Mouse (Mus musculus) embryonic facial prominence, embryonic 10.5 days (tissue): ENCODE data around the gene Plekhm1. TPM values are rescaled to one million over a fixed set of nuclear protein-coding genes. Genes with fewer than 3 reads are reported as not detected.

ENCODE experiments used
- DNase-seq: peaks from one replicate; pipeline ENCODE4 v3.0.0-alpha.2; 2017; ENCODE audit warnings: low spot score
- H3K27ac ChIP-seq: fragments of 300-500 bp; sonication (generic); replicated peaks from 2 replicates; pipeline ENCODE4 v1.5.1; 2016; ENCODE audit warnings: mild to moderate bottlenecking
- H3K27me3 ChIP-seq: fragments of 300-500 bp; sonication (generic); replicated peaks from 2 replicates; pipeline ENCODE4 v1.6.1; 2016; ENCODE audit warnings: low read depth, mild to moderate bottlenecking; ENCODE audit not compliant: poor library complexity, severe bottlenecking
- H3K36me3 ChIP-seq: fragments of 300-500 bp; sonication (generic); replicated peaks from 2 replicates; pipeline ENCODE4 v1.6.1; 2016; ENCODE audit warnings: mild to moderate bottlenecking, moderate library complexity
- H3K4me1 ChIP-seq: fragments of 300-500 bp; sonication (generic); 2 replicates; pipeline ENCODE4 v1.6.1; 2016
- H3K4me3 ChIP-seq: fragments of 300-500 bp; sonication (generic); 2 replicates; pipeline ENCODE4 v1.5.1; 2016; ENCODE audit warnings: mild to moderate bottlenecking, moderate library complexity
- H3K9me3 ChIP-seq: fragments of 300-500 bp; sonication (generic); 2 replicates; pipeline ENCODE4 v1.6.1; 2016; ENCODE audit warnings: mild to moderate bottlenecking
- WGBS: fragments of 180-500 bp; shearing (Covaris S2); methylation state at CpG from one replicate; pipeline ENCODE4 v1.1.7; 2016; 5-methylcytosine and 5-hydroxymethylcytosine counted together
- polyA plus RNA-seq: library from polyadenylated mRNA; unstranded; fragments of >200 nt; fragmentation: Nextera tagmentation; extraction: Ambion mirVana; gene quantifications from 2 replicates; pipeline ENCODE4 v1.2.1, GENCODE M21; 2016

Plekhm1 gene
- polyA plus RNA-seq, 1 experiment from 2014 or later: 8.1 TPM

DNA sequence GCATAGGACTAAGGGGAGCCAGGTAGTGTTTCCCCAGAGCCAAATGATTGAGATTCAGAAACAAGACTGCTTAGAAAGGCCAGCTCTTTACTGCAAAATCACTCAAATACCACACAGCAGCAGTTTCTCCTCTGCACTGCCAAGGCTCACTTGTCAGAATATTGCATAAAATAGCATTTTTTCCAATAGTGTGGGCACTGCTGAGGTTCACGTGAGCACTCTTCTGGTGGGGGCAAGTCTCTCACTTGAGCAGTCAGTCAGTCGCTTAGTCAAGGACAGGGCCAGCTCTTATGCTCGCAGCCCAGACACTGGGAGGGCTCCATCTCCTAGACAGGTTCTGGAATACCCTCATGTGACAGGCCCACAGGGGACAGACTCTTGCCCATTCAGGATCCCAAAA, 47.5 kb downstream of the Plekhm1 start:
- Histone ChIP-seq H3K4me1 (peaks cover 46% of the 10 kb centered on the region), H3K4me3 (no peak overlapping the region), H3K36me3 (peaks cover 45% of the 10 kb centered on the region), H3K27ac (no peak overlapping the region), H3K27me3 (peaks cover 62% of the 10 kb centered on the region), H3K9me3 (no peaks in the 10 kb centered on the region)
- DNase-seq: no peak
- WGBS: 76% methylated on average over 3 of the region's 3 CpGs

DNA sequence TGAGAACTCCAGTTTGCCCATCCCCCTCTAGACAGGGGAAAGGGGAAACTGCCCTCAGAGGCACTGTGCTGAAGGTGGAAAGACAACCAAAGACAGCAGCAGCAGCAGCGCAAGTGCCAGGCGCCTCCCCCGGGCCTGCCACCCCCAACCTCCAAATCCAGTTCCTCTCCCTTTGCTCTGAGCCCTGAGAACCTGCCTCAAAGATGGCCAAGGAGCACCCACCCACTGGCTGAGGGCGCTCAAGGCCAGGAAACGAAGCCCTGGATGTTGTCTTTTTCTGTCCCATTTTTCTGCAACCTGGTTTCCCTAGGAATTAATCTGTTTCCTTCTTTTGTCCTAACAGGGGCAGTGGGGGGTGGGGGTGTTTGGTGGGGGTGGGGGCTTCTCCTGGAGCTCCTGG, 48.2 kb downstream of the Plekhm1 start:
- DNase-seq: no peak
- 32% methylated on average over 5 of the region's 5 CpGs for WGBS

DNA sequence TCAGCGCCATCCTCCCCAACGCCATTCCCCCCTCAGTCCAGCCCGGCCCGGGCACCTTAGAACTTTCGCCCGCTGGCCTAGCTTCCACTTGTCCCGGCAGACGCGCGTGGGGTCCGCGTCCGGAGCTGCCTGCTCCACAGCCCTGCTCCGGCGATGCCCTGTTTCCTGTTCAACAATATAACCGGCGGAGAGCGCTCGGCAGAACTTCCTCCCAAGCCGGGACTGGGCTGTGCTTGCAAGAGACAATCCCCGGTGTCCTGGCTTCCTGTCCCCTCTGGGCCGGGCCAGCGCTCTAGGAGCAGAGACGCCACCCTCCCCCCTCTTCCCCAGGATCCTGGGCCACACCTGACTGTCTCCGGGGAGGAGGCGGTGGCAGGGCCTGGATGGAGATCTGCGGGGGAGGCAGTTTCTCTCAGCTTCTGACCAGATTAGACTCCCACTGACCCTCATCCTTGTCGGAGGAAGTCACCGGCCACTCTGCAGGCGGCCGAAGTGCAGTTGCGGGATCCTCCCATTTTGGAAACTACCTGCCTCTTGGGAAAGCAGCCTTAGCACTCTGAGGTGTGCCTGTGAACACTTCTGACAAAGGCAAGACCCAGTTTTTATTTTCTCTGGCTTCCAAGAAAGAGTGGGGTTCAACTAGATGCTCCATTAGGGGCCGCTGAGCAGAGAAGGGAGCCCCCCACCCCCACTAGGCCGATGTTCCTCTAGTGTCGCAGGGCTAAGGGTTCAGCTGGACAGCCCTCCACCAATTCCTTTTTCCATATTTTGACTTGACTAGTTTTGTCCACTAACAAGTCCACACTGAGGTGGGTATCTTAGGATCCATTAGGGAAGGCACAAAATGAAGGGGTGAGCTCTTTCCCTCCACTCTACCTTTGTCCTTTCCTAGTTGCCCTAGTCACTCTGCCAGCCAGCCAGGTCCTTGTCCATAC, 49.0 kb downstream of the Plekhm1 start, which contains the start of gene Arhgap27:
TSS of gene Arhgap27 (minus strand) at position 479 of the 935 bp plus-strand sequence.
- H3K27me3 ChIP-seq: peaks cover 78% of the 10 kb centered on the region
- H3K4me1 ChIP-seq: peaks cover 60% of the 10 kb centered on the region
- 2% methylated on average over 35 of the region's 35 CpGs for WGBS

More for the DNA sequence above, 48.2 kb downstream of the Plekhm1 start:
- Histone ChIP-seq H3K36me3 (peaks cover 38% of the 10 kb centered on the region), H3K4me1 (peaks cover 52% of the 10 kb centered on the region), H3K9me3 (no peaks in the 10 kb centered on the region), H3K4me3 (peak overlapping the region; percentile 68; the same call in 1 of the 2 replicates), H3K27ac (0 out of 2 replicates have a peak overlapping the region, but pooled peaks have one; percentile 30), H3K27me3 (peaks cover 69% of the 10 kb centered on the region)

DNA sequence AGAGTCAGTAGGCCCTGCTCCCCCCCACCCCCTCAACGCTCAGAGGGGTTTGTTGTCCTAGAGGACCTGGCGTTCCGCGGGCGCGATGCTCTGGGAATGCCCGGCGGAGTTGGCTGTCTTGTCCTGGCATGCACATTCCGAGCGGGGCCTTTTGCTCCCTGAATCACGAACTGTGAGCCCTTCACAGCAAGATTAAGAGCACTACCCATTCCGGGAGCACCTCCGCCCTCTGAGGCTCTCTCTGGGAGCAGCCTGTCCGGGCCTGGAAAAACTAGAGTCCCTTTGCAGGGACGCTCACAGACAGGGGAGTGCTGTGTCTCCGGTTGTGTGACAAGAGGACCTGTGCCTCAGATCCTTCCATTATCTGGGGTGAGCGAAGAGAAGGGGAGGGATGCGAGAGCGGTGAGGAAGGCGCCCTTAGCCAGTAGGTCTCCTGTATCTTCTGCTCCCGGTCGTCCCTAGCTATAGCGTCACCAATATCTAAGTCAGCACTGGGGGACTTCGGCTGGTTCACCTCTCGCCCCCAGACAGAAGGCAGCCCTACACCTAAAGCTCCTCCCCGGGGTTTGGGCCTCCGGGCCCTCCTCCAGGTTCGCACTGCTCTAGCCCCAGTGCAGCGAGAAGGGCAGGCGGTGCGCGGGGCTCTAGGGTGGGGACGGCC, 49.8 kb downstream of the Plekhm1 start:
- H3K36me3 ChIP-seq: peaks cover 22% of the 10 kb centered on the region
- DNase-seq: peak; percentile 59
- no peaks in the 10 kb centered on the region for H3K9me3 ChIP-seq
- peak overlapping the region; percentile 80 for H3K27ac ChIP-seq
- H3K27me3 ChIP-seq: peaks cover 86% of the 10 kb centered on the region
- H3K4me1 ChIP-seq: peaks cover 62% of the 10 kb centered on the region
- peak overlapping the region; percentile 68 for H3K4me3 ChIP-seq
- under 1% methylated on average over 33 of the region's 33 CpGs for WGBS

More for the DNA sequence above, 49.0 kb downstream of the Plekhm1 start, which contains the start of gene Arhgap27:
- no peaks in the 10 kb centered on the region for H3K9me3 ChIP-seq
- H3K36me3 ChIP-seq: peaks cover 30% of the 10 kb centered on the region
- H3K4me3 ChIP-seq: peak within 1 kb of the TSS; percentile 68
- H3K27ac ChIP-seq: peak within 1 kb of the TSS; percentile 80
- peak; percentile 62 for DNase-seq

DNA sequence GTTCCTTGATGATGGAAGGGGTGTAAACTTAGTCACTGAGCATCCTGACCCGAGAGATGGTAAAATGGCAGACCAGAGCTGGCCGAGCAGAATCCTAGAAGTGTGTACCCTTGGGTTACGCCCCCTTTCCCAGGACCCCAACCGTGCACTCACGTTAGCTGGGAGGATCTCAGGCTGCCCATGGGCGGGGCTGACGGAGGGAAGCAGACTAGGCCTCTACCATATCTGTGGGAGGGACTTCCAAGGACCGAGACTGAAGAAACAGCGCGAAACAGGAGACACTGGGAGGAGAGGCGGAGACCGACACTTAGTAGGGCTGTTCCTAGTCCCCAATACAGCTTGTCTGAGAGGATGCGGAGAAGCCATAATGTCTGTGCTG, 50.4 kb downstream of the Plekhm1 start:
- DNase-seq: peak; percentile 74
- Histone ChIP-seq H3K9me3 (no peaks in the 10 kb centered on the region), H3K36me3 (peaks cover 16% of the 10 kb centered on the region), H3K27me3 (peaks cover 92% of the 10 kb centered on the region), H3K27ac (no peak overlapping the region), H3K4me3 (peak overlapping the region; percentile 68), H3K4me1 (peaks cover 64% of the 10 kb centered on the region)
- 1% methylated on average over 13 of the region's 13 CpGs for WGBS

DNA sequence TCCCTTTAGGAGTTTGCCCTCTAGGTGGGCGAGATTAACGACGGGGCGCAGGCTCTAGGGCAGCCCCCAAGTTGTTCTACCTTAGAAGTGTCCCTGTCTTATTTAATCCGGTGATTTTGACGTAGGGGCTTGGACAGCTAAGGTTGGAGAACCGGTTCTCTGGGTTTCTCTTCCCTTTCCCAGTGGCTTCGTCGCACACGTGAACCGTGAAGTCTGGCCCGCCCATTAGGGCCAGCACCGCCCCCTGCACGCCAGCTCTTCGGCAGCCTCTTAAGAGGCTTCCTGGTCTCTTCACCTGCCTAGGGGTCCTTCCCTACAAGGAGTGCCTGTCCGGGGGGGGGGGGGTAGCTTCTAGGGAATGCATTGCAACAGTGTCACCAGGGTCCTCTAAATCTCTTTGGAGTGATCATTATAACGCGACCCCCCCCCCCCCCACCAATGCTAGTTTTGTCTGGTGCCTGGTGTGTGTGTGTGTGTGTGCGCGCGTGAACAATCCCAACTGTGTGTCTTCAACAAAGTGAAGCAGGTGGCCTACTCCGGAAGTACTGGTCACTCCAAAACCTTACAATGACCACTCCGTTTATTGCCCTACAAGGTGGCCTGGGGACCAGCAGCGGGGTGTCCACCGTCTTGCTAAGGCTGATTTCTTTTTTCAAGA, 51.0 kb downstream of the Plekhm1 start:
- Histone ChIP-seq H3K27ac (no peak overlapping the region), H3K27me3 (peaks cover 97% of the 10 kb centered on the region), H3K36me3 (peaks cover 11% of the 10 kb centered on the region), H3K4me1 (peaks cover 69% of the 10 kb centered on the region), H3K9me3 (no peaks in the 10 kb centered on the region), H3K4me3 (peak overlapping the region; percentile 68)
- peak; percentile 65 for DNase-seq
- 2% methylated on average over 25 of the region's 25 CpGs for WGBS

DNA sequence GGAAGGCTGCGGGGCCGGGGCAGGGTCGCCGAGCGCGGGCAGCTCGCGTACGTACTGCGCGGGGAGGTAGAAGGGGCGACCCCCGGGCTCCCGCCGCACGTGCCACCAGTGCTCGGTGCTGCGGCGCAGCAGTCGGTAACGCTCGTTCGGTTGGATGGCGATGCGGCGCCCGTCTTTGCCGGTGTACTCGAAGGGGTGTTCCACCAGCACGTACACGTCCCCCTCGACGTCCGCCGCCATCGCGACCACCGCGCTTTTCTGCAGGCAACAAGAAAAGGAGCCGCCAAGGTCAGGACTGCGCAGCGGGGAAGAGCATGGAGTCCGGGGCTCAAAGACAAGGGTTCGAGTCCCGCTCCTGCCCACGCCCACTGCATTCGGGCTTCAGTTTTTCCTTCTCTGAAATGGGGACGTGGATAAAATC, 51.8 kb downstream of the Plekhm1 start:
- DNase-seq: peak; percentile 62
- Histone ChIP-seq H3K4me3 (peak overlapping the region; percentile 68), H3K27me3 (peaks cover 100% of the 10 kb centered on the region), H3K36me3 (peaks cover 6% of the 10 kb centered on the region; the same call in 1 of the 2 replicates), H3K27ac (peak overlapping the region; percentile 85), H3K9me3 (no peaks in the 10 kb centered on the region), H3K4me1 (peaks cover 77% of the 10 kb centered on the region)
- WGBS: 2% methylated on average over 48 of the region's 48 CpGs

DNA sequence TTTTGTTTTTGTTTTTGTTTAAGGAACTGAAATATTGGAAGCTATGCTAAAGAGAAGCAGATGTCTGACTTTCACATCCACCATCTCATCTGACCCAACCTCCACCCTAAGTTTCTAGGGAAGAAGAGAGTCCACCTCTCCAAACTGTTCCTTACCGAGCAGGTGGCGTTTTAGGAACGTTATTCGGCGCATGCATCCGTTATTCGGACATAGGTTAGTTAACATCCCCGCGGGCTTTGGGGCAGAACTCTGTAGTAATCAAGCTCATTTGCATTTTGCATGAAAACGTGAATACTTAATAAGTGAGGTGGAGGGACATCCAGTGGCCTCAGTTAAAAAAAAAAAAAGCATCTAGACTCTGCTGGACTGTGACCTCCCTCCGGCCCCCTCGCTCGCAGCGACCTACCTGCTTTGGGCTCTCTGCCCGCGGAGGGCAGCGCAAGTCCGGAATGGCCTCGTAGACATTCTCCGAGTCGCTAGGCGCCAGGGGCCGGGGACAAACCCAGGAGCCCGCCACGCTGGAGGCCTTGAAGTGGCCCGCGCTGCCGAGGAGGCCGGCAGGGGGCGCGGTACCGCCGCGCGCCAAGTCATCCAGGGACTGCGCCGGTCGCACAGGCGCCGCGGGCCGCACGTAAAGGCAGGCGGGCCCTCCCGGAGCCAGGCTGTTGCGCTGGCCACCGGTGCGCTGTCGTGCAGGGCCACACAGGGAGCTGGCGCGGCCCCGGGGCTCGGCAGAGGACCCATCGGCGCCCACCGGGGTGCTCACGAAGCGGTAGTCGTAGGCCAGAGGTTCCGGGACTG, 52.4 kb downstream of the Plekhm1 start:
- H3K9me3 ChIP-seq: no peaks in the 10 kb centered on the region
- 1% methylated on average over 60 of the region's 60 CpGs for WGBS
- peak; percentile 92 for DNase-seq
- peaks cover 100% of the 10 kb centered on the region for H3K27me3 ChIP-seq
- H3K4me1 ChIP-seq: peaks cover 84% of the 10 kb centered on the region
- H3K27ac ChIP-seq: peak overlapping the region; percentile 85
- no peaks in the 10 kb centered on the region for H3K36me3 ChIP-seq
- peak overlapping the region; percentile 68 for H3K4me3 ChIP-seq

DNA sequence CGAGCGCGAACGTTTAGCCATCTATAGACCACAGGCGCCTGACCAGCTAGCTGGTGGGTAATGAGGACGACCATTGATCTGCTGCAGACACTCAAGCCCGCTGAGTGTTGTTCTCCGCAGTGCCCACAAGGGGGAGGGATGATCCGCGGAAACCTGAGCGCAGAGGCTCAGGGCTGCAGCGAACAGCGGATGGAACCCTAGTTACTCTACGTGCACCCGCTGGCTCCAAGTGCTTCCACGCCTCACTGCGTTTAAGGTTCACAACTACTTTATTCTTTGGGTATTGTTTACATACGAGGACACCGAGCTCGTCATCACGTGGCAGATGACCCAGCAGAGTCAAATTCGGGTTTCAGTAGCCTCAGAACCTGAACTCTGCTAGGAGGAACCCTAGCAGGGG, 53.4 kb downstream of the Plekhm1 start:
- H3K4me1 ChIP-seq: peaks cover 76% of the 10 kb centered on the region
- peak; percentile 87 for DNase-seq
- under 1% methylated on average over 22 of the region's 22 CpGs for WGBS
- H3K4me3 ChIP-seq: peak overlapping the region; percentile 68
- H3K27me3 ChIP-seq: peaks cover 96% of the 10 kb centered on the region
- H3K36me3 ChIP-seq: no peaks in the 10 kb centered on the region
- H3K27ac ChIP-seq: no peak overlapping the region
- no peaks in the 10 kb centered on the region for H3K9me3 ChIP-seq

DNA sequence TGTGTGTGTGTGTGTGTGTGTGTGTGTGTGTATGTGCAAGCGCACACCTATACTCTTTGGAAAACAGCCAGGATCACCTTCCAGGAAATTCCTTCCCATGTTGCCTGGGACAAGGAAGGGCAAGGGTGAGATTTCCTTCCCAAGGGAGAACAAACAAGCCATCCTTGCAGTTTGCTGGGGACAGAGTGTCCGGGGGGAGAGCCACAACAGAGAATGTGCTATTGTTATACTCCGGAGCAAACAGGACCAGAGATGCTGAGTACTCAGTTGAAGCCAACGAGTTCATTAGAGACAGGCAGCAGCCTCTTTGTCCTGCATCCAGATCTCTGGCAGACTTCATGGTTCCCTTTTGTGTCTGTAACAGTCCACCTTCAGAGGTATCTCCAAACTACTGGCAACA, 54.2 kb downstream of the Plekhm1 start:
- Histone ChIP-seq H3K4me3 (no peak overlapping the region), H3K4me1 (peaks cover 68% of the 10 kb centered on the region), H3K36me3 (no peaks in the 10 kb centered on the region), H3K27ac (no peak overlapping the region), H3K9me3 (no peaks in the 10 kb centered on the region), H3K27me3 (peaks cover 88% of the 10 kb centered on the region)
- 62% methylated on average over 4 of the region's 4 CpGs for WGBS
- no peak for DNase-seq

DNA sequence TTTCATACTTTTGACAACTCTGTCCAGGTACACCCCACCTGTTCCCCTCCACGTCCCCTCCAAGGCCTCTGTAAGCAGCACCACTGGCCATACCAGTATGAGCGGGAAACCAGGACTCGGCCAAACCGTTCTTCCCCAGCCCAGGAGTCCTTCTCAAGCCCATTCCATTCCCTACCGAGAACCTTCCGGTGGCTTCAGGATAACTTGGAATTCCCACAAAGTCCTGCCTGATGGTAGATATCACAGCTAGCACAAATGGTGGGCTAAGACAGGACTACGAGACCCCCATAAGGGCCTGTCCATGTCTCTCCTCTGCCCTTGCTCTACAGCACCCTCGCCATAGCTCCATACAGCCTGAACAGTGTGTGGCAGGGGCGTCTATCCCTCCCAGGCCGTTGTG, 54.8 kb downstream of the Plekhm1 start:
- no peak overlapping the region for H3K27ac ChIP-seq
- peaks cover 3% of the 10 kb centered on the region; the same call in 1 of the 2 replicates for H3K9me3 ChIP-seq
- WGBS: 93% methylated on average over 10 of the region's 10 CpGs
- DNase-seq: no peak
- peaks cover 62% of the 10 kb centered on the region for H3K4me1 ChIP-seq
- H3K27me3 ChIP-seq: peaks cover 82% of the 10 kb centered on the region
- no peak overlapping the region for H3K4me3 ChIP-seq
- H3K36me3 ChIP-seq: 0 out of 2 replicates have a peak, but pooled peaks cover 3% of the 10 kb centered on the region
